Mouse (Mus musculus) liver, embryonic 11.5 days (tissue): ENCODE data around the gene Dnajc6. TPM values are rescaled to one million over a fixed set of nuclear protein-coding genes. Genes with fewer than 3 reads are reported as not detected.

Experiments
- ATAC-seq: fragments of 200-750 bp; cut with Nextera tagmentation; replicated peaks from 2 replicates; pipeline ENCODE4 v1.8.0; 2017; ENCODE audit warnings: moderate number of reproducible peaks, mild to moderate bottlenecking, moderate TSS enrichment, moderate library complexity; ENCODE audit not compliant: low FRiP score
- DNase-seq: peaks from one replicate; pipeline ENCODE4 v3.0.0-alpha.2; 2017; ENCODE audit warnings: low spot score
- H3K27ac ChIP-seq: fragments of 300-500 bp; sonication (generic); 2 replicates; pipeline ENCODE4 v1.5.1; 2014; ENCODE audit warnings: mild to moderate bottlenecking, low read depth, low read length, control low read depth
- H3K27me3 ChIP-seq: fragments of 300-500 bp; sonication (generic); replicated peaks from 2 replicates; pipeline ENCODE4 v1.6.1; 2014; ENCODE audit warnings: low read length, mixed read lengths; ENCODE audit not compliant: control insufficient read depth, insufficient read depth
- H3K36me3 ChIP-seq: fragments of 300-500 bp; sonication (generic); 2 replicates; pipeline ENCODE4 v1.6.1; 2014; ENCODE audit warnings: mild to moderate bottlenecking, low read length, moderate library complexity, mixed read lengths; ENCODE audit not compliant: control insufficient read depth, insufficient read depth
- H3K4me1 ChIP-seq: fragments of 300-500 bp; sonication (generic); replicated peaks from 2 replicates; pipeline ENCODE4 v1.6.1; 2014; ENCODE audit warnings: low read length, mixed read lengths; ENCODE audit not compliant: control insufficient read depth, insufficient read depth
- H3K4me2 ChIP-seq: fragments of 300-500 bp; sonication (generic); 2 replicates; pipeline ENCODE4 v1.6.1; 2014; ENCODE audit warnings: mild to moderate bottlenecking, control low read depth, moderate library complexity
- H3K4me3 ChIP-seq: fragments of 300-500 bp; sonication (generic); 2 replicates; pipeline ENCODE4 v1.5.1; 2014; ENCODE audit warnings: low read depth, low read length, control low read depth
- H3K9ac ChIP-seq: fragments of 300-500 bp; sonication (generic); 2 replicates; pipeline ENCODE4 v1.6.1; 2014; ENCODE audit warnings: low read depth, low read length, control low read depth
- H3K9me3 ChIP-seq: fragments of 300-500 bp; sonication (generic); 2 replicates; pipeline ENCODE4 v1.6.1; 2016; ENCODE audit warnings: low read length, inconsistent platforms, mixed read lengths; ENCODE audit not compliant: control insufficient read depth
- WGBS: fragments of 180-500 bp; shearing (Covaris S2); extraction: QIAGEN DNeasy Blood & Tissue Kit; methylation state at CpG from one replicate; pipeline ENCODE4 v1.1.7; 2014; 5-methylcytosine and 5-hydroxymethylcytosine counted together
- polyA plus RNA-seq: library from polyadenylated mRNA; unstranded; fragments of >200 nt; fragmentation: Nextera tagmentation; extraction: Ambion mirVana; gene quantifications from 2 replicates; pipeline ENCODE4 v1.2.1, GENCODE M21; 2014

The Dnajc6 gene
- polyA plus RNA-seq, 1 experiment from 2014 or later, result 0.14 TPM

DNA sequence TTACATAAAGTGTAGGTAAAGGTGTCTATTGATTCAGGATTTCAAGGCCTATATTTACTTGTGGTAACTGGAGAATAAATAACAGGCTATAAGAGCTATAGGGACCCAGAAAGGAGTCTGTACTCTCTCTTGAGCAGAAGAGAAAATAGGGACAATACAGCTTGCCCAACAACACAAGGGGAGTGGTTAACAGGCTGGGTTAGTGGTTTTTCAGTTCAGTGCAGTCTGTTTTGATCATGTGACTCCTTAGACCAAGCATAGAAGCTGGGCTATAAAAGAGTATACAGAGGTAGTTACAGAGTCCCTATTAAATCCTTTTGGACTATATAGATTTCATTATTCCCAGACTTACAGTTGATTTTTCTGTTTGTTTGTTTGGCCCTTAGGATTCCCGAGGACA lies 36.3 kb upstream of the Dnajc6 start:
- Histone ChIP-seq H3K36me3 (no peaks in the 10 kb centered on the region), H3K4me2 (no peak overlapping the region), H3K4me1 (no peaks in the 10 kb centered on the region), H3K9ac (no peak overlapping the region), H3K27me3 (no peaks in the 10 kb centered on the region), H3K4me3 (no peak overlapping the region), H3K9me3 (no peaks in the 10 kb centered on the region), H3K27ac (no peak overlapping the region)
- DNase-seq (no peak), ATAC-seq (no peak)
- 90% methylated on average over 1 of the region's 1 CpGs for WGBS

DNA sequence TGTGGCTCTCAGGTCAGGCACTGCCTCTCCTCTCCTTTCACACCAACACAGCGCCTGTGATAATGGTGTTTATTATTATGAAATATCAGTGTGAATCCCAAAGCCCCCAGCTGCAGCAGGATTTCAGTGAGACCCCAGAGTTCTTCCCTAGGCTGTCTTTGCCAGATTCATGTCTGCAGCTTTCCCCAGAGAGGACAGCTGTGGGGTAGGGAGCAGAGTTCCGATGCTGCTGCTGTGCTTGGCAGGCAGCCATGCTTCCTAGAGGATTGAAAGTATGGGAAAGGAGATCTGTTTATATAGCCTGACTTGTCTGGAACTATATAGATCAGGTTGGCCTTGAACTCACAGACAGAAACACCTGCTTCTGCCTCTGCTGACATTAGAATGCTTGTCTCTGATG lies 34.4 kb upstream of the Dnajc6 start:
- ATAC-seq (no peak), DNase-seq (no peak)
- Histone ChIP-seq H3K27ac (no peak overlapping the region), H3K4me3 (no peak overlapping the region), H3K27me3 (no peaks in the 10 kb centered on the region), H3K9me3 (no peaks in the 10 kb centered on the region), H3K4me1 (no peaks in the 10 kb centered on the region), H3K9ac (no peak overlapping the region), H3K36me3 (0 out of 2 replicates have a peak, but pooled peaks cover 2% of the 10 kb centered on the region), H3K4me2 (no peak overlapping the region)
- WGBS, result 87% methylated on average over 2 of the region's 2 CpGs

DNA sequence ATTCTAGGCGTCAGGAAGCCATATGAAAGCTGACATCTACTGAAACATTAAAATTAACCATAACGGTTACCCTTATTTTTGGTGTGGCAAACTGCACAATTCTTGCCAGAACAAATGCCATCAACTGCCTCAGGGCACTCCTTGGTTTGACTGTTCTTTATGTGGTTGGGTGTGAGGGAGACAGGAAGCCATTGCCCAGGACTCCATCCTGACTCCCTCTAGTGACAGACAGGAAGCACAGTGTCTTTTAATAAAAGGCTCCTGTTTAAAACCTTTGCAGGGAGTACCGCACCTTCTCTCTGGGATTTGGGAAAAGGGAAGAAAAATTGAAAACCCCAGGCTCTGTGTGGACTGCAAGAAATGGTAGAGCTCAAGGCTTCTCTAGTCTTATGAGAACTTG lies 30.2 kb upstream of the Dnajc6 start:
- Histone ChIP-seq H3K4me1 (no peaks in the 10 kb centered on the region), H3K9me3 (no peaks in the 10 kb centered on the region), H3K9ac (no peak overlapping the region), H3K4me2 (no peak overlapping the region), H3K36me3 (0 out of 2 replicates have a peak, but pooled peaks cover 2% of the 10 kb centered on the region), H3K27me3 (no peaks in the 10 kb centered on the region), H3K4me3 (no peak overlapping the region), H3K27ac (no peak overlapping the region)
- ATAC-seq, result no peak
- 87% methylated on average over 3 of the region's 3 CpGs for WGBS
- no peak for DNase-seq

DNA sequence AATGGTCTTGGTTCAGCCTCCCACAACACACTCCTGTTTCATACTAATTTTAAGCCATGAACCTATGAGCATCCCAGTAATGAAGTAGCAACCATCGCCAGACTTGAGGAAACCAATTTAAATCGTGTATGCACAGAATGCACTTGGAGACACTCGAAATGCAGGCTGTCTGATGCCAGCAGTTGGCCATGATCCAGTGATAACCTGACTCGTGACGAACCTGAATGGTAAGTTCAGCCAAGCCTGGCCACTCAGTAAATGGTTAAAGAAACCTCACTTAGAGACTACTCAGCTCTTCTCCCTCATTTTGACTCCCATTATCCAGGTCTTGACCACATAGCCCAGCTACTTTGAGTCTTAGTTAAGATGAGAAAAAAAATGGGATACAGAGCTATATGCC lies 27.2 kb upstream of the Dnajc6 start:
- Histone ChIP-seq H3K27me3 (no peaks in the 10 kb centered on the region), H3K27ac (no peak overlapping the region), H3K9ac (no peak overlapping the region), H3K9me3 (no peaks in the 10 kb centered on the region), H3K4me1 (no peaks in the 10 kb centered on the region), H3K4me2 (no peak overlapping the region), H3K4me3 (no peak overlapping the region), H3K36me3 (0 out of 2 replicates have a peak, but pooled peaks cover 2% of the 10 kb centered on the region)
- ATAC-seq (no peak), DNase-seq (no peak)
- WGBS, result 84% methylated on average over 5 of the region's 5 CpGs

DNA sequence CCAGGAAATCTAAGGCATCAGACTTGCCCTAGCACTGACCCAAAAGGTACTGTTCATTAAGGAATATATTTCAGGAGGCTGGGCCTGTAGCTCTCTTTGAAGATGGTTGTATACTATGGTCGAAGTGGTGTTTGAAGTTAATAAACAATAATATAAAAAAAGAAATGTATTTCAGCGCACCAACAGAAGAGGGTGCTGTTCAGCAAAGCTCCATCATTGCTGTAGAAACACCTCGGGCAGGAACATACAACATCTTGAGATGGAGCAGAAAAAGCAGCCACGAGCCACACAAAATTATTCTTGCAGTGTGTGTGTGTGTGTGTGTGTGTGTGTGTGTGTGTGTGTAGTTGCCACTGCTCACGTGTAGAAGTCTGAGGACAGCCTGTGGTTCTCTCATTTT lies 25.9 kb upstream of the Dnajc6 start:
- 56% methylated on average over 5 of the region's 5 CpGs for WGBS
- no peaks in the 10 kb centered on the region for H3K4me1 ChIP-seq
- no peak overlapping the region for H3K4me2 ChIP-seq
- ATAC-seq (no peak), DNase-seq (no peak)
- H3K9ac ChIP-seq, result no peak overlapping the region
- no peaks in the 10 kb centered on the region for H3K9me3 ChIP-seq
- no peak overlapping the region for H3K4me3 ChIP-seq
- no peaks in the 10 kb centered on the region for H3K27me3 ChIP-seq
- H3K27ac ChIP-seq, result no peak overlapping the region
- H3K36me3 ChIP-seq, result no peaks in the 10 kb centered on the region

DNA sequence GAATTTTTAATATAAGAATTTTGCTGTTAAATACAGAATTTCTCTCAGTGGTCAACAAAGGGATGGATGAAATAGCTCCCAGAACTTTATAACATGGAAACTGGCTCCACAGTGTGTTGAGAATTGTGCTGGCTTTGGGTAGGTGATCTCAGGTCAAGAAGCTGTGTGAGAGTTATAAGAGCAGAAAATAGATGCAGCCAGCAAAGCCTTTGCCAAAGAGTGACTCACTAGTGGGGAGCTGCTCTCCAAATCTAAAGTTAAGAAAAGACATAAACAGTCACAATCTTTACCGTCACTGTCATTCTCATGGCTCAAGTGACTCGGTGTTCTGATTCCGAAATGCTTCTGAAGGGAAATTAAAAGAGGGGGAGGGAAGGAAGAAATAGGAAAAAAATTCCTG lies 23.7 kb upstream of the Dnajc6 start:
- Histone ChIP-seq H3K4me3 (no peak overlapping the region), H3K27ac (no peak overlapping the region), H3K27me3 (no peaks in the 10 kb centered on the region), H3K36me3 (no peaks in the 10 kb centered on the region), H3K4me1 (no peaks in the 10 kb centered on the region), H3K4me2 (no peak overlapping the region), H3K9me3 (no peaks in the 10 kb centered on the region), H3K9ac (no peak overlapping the region)
- no peak for ATAC-seq
- no peak for DNase-seq
- 81% methylated on average over 3 of the region's 3 CpGs for WGBS

DNA sequence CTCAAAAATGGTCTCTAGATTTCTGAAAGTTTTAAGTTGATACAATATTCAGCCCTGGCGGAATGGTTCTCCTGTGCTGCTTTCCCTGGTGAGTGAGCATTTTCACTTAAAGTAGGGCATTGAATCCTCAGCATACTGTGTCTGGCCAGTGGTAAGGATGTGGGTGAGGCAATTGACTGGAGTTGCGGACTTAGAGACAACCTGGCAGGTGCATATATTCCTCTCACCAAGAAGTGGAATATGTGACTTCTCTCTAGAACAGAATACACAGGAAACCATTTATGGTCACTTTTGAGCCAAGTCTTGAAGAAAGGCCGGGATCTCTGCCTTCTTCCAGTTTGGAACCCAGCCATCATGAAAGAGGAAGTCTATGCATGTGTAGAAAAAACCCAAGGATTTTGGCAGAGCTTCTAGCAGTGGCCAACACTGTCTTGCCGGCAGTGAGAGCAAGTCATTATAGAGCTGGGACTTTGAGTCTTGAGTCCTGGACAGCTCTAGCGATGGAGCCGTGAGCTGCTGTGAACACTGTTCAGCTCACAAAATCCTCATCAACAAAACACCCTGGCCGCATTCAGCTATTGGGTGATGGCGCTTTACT lies 6.0 kb upstream of the Dnajc6 start:
- H3K36me3 ChIP-seq, result no peaks in the 10 kb centered on the region
- 86% methylated on average over 8 of the region's 8 CpGs for WGBS
- peaks cover 11% of the 10 kb centered on the region; the same call in 1 of the 2 replicates for H3K27me3 ChIP-seq
- H3K27ac ChIP-seq, result no peak overlapping the region
- no peaks in the 10 kb centered on the region for H3K4me1 ChIP-seq
- DNase-seq, result no peak
- ATAC-seq, result no peak
- no peak overlapping the region for H3K9ac ChIP-seq
- H3K4me3 ChIP-seq, result no peak overlapping the region
- no peak overlapping the region for H3K4me2 ChIP-seq
- H3K9me3 ChIP-seq, result no peaks in the 10 kb centered on the region

DNA sequence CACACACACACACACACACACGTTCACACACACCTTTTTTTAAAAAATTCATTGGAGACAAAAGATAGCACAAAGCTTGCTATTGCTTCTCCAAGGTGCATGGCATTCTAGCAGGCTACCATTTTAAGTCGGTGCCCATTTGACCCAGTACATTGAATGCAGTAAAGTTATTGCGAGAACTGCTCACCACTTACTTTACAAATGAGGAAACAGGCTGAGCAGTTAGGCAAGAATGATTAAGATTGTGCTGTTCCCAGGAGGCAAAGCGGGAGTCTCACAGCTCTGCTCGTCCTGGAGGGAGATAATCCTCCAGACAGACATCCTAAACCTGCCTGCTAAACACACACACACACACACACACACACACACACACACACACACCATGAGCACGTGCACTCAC lies 4.7 kb upstream of the Dnajc6 start:
- no peak overlapping the region for H3K27ac ChIP-seq
- H3K4me2 ChIP-seq, result no peak overlapping the region
- 59% methylated on average over 6 of the region's 6 CpGs for WGBS
- no peaks in the 10 kb centered on the region; the same call in 1 of the 2 replicates for H3K4me1 ChIP-seq
- H3K27me3 ChIP-seq, result peaks cover 24% of the 10 kb centered on the region
- no peak for ATAC-seq
- no peak for DNase-seq
- no peaks in the 10 kb centered on the region for H3K36me3 ChIP-seq
- no peak overlapping the region for H3K9ac ChIP-seq
- H3K4me3 ChIP-seq, result no peak overlapping the region
- H3K9me3 ChIP-seq, result no peaks in the 10 kb centered on the region

DNA sequence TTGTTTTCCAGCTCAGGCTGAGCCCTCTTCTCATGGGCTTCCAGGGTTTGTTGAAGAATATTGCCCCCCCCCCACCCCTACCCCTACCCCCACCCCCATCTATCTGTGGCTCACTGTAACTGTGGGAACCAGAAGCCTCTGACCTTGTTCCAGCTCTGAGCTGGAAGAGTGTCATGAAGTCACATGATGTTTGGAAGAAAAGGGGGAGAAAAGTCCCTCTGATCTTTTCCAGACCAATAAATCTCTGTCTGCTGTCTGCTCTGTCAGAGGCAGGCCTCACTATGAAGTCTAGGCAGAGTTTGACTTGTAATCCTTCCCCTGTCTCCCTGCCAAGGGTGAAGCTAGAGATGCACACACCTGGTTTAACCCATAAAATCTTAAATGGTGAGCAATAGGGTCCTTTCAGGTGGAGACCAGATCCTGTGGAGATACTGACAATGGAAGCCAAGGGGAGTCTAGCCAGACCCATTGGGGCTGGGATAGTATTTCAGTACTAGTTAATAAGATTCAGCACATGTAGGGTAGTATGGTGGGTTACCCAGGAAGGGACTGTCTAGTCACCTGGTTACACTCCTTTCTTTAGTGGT lies 2.7 kb upstream of the Dnajc6 start:
- no peaks in the 10 kb centered on the region; the same call in 1 of the 2 replicates for H3K4me1 ChIP-seq
- no peak overlapping the region for H3K9ac ChIP-seq
- peaks cover 43% of the 10 kb centered on the region for H3K27me3 ChIP-seq
- DNase-seq (no peak), ATAC-seq (no peak)
- H3K4me3 ChIP-seq, result no peak overlapping the region
- H3K9me3 ChIP-seq, result no peaks in the 10 kb centered on the region
- H3K4me2 ChIP-seq, result no peak overlapping the region
- H3K27ac ChIP-seq, result no peak overlapping the region
- H3K36me3 ChIP-seq, result no peaks in the 10 kb centered on the region
